Mouse (Mus musculus) heart, embryonic 12.5 days (tissue): ENCODE results near the gene Bend3. TPM values are rescaled to one million over a fixed set of nuclear protein-coding genes. Genes with fewer than 3 reads are reported as not detected.

ENCODE experiments used
- ATAC-seq: fragments of 200-750 bp; cut with Nextera tagmentation; 2 replicates; pipeline ENCODE4 v1.8.0; 2017; ENCODE audit warnings: moderate TSS enrichment, moderate library complexity; ENCODE audit not compliant: insufficient number of reproducible peaks, low FRiP score
- H3K27ac ChIP-seq: fragments of 300-500 bp; sonication (generic); 2 replicates; pipeline ENCODE4 v1.5.1; 2016; ENCODE audit warnings: mild to moderate bottlenecking, moderate library complexity; ENCODE audit not compliant: poor library complexity, severe bottlenecking
- H3K27me3 ChIP-seq: fragments of 300-500 bp; sonication (generic); replicated peaks from 2 replicates; pipeline ENCODE4 v1.6.1; 2016; ENCODE audit warnings: mild to moderate bottlenecking, moderate library complexity
- H3K36me3 ChIP-seq: fragments of 300-500 bp; sonication (generic); 2 replicates; pipeline ENCODE4 v1.6.1; 2016; ENCODE audit warnings: mild to moderate bottlenecking, moderate library complexity
- H3K4me1 ChIP-seq: fragments of 300-500 bp; sonication (generic); replicated peaks from 2 replicates; pipeline ENCODE4 v1.6.1; 2016; ENCODE audit warnings: mild to moderate bottlenecking
- H3K4me2 ChIP-seq: fragments of 300-500 bp; sonication (generic); 2 replicates; pipeline ENCODE4 v1.6.1; 2016; ENCODE audit warnings: mild to moderate bottlenecking, moderate library complexity
- H3K4me3 ChIP-seq: fragments of 300-500 bp; sonication (generic); 2 replicates; pipeline ENCODE4 v1.5.1; 2016; ENCODE audit warnings: mild to moderate bottlenecking
- H3K9ac ChIP-seq: fragments of 300-500 bp; sonication (generic); 2 replicates; pipeline ENCODE4 v1.6.1; 2016; ENCODE audit warnings: mild to moderate bottlenecking, moderate library complexity
- H3K9me3 ChIP-seq: fragments of 300-500 bp; sonication (generic); replicated peaks from 2 replicates; pipeline ENCODE4 v1.6.1; 2016; ENCODE audit warnings: mild to moderate bottlenecking, moderate library complexity
- WGBS: fragments of 180-500 bp; shearing (Covaris S2); methylation state at CpG from one replicate; pipeline ENCODE4 v1.1.7; 2016; 5-methylcytosine and 5-hydroxymethylcytosine counted together
- polyA plus RNA-seq: library from polyadenylated mRNA; unstranded; fragments of >200 nt; fragmentation: Nextera tagmentation; extraction: Ambion mirVana; gene quantifications from 2 replicates; pipeline ENCODE4 v1.2.1, GENCODE M21; 2016

Gene Bend3
- polyA plus RNA-seq, 1 experiment from 2014 or later, result 6.0 TPM

GRCm38 (mm10) chr10:43480227-43480849 lies 1.7 kb downstream of the Bend3 start:
- Histone ChIP-seq H3K9ac (peak overlapping the region; percentile 85), H3K9me3 (no peaks in the 10 kb centered on the region), H3K4me2 (peak overlapping the region; percentile 91), H3K27me3 (no peaks in the 10 kb centered on the region), H3K4me3 (peak overlapping the region; percentile 70), H3K4me1 (peaks cover 48% of the 10 kb centered on the region), H3K36me3 (no peaks in the 10 kb centered on the region), H3K27ac (peak overlapping the region; percentile 96)
- 9% methylated on average over 13 of the region's 13 CpGs for WGBS
- no peak for ATAC-seq

- no peak overlapping the region for H3K9ac ChIP-seq
- no peaks in the 10 kb centered on the region for H3K27me3 ChIP-seq
- peaks cover 48% of the 10 kb centered on the region for H3K4me1 ChIP-seq
- 46% methylated on average over 4 of the region's 4 CpGs for WGBS
- H3K27ac ChIP-seq, result no peak overlapping the region
- no peak for ATAC-seq
- H3K4me2 ChIP-seq, result no peak overlapping the region
- no peaks in the 10 kb centered on the region for H3K9me3 ChIP-seq
- H3K36me3 ChIP-seq, result no peaks in the 10 kb centered on the region
- H3K4me3 ChIP-seq, result no peak overlapping the region
Observed at GRCm38 (mm10) chr10:43481179-43481578, 2.5 kb downstream of the Bend3 start.

GRCm38 (mm10) chr10:43482021-43482420 lies 3.4 kb downstream of the Bend3 start:
- Histone ChIP-seq H3K4me3 (no peak overlapping the region), H3K9me3 (no peaks in the 10 kb centered on the region), H3K9ac (no peak overlapping the region), H3K4me1 (peaks cover 47% of the 10 kb centered on the region), H3K36me3 (no peaks in the 10 kb centered on the region), H3K27ac (no peak overlapping the region), H3K27me3 (no peaks in the 10 kb centered on the region), H3K4me2 (no peak overlapping the region)
- 89% methylated on average over 5 of the region's 5 CpGs for WGBS
- no peak for ATAC-seq

DNA sequence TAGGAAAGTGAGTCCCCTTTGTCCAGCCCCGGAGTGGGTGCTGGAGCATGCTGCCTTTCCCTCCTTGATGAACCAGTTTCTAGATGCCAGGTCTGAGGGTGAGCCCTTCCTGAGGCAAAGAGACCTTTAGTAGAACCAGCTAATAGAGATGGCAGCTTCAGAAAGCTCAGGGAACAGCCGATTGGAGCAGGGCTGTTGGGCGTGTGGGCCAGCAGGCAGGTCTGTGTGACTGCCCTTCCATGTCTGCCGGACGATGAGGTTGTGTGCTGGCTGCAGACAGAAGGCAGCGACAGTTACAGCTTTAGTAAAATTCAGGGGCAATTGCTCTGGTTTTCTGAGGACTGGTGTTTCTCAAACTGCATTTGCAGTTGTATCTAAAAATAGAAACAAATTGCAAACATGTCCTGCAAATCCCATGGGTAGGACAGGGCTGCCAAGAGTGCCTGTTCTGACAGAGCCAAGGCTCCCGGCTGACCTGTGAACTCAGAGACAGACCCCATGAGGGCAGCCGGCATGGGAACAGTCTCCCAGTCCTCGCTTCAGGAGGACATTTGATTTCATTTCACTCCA lies 4.9 kb downstream of the Bend3 start:
- peak overlapping the region; percentile 56 for H3K4me2 ChIP-seq
- WGBS, result 22% methylated on average over 9 of the region's 9 CpGs
- peak overlapping the region; percentile 87 for H3K27ac ChIP-seq
- ATAC-seq, result no peak
- peaks cover 51% of the 10 kb centered on the region for H3K4me1 ChIP-seq
- H3K36me3 ChIP-seq, result no peaks in the 10 kb centered on the region
- H3K9me3 ChIP-seq, result no peaks in the 10 kb centered on the region
- no peaks in the 10 kb centered on the region for H3K27me3 ChIP-seq
- peak overlapping the region; percentile 4; the same call in 1 of the 2 replicates for H3K4me3 ChIP-seq
- peak overlapping the region; percentile 28 for H3K9ac ChIP-seq

- H3K4me2 ChIP-seq, result no peak overlapping the region
- no peak for ATAC-seq
- 84% methylated on average over 6 of the region's 6 CpGs for WGBS
- H3K9ac ChIP-seq, result no peak overlapping the region
- no peaks in the 10 kb centered on the region for H3K27me3 ChIP-seq
- no peak overlapping the region for H3K4me3 ChIP-seq
- no peaks in the 10 kb centered on the region for H3K36me3 ChIP-seq
- peaks cover 67% of the 10 kb centered on the region for H3K4me1 ChIP-seq
- H3K27ac ChIP-seq, result no peak overlapping the region
- H3K9me3 ChIP-seq, result no peaks in the 10 kb centered on the region
Observed at GRCm38 (mm10) chr10:43485751-43486268, 7.2 kb downstream of the Bend3 start.

- 71% methylated on average over 3 of the region's 3 CpGs for WGBS
Observed at GRCm38 (mm10) chr10:43487441-43488010, 8.9 kb downstream of the Bend3 start.

GRCm38 (mm10) chr10:43488258-43488657 lies 9.6 kb downstream of the Bend3 start:
- H3K27ac ChIP-seq, result no peak overlapping the region
- H3K4me3 ChIP-seq, result no peak overlapping the region
- no peaks in the 10 kb centered on the region for H3K9me3 ChIP-seq
- no peak overlapping the region for H3K4me2 ChIP-seq
- WGBS, result 81% methylated on average over 4 of the region's 4 CpGs
- no peak for ATAC-seq
- no peak overlapping the region for H3K9ac ChIP-seq
- H3K4me1 ChIP-seq, result peaks cover 47% of the 10 kb centered on the region
- no peaks in the 10 kb centered on the region for H3K36me3 ChIP-seq
- no peaks in the 10 kb centered on the region for H3K27me3 ChIP-seq

More at GRCm38 (mm10) chr10:43487441-43488010, 8.9 kb downstream of the Bend3 start:
- Histone ChIP-seq H3K27ac (no peak overlapping the region), H3K4me1 (peaks cover 54% of the 10 kb centered on the region), H3K9me3 (no peaks in the 10 kb centered on the region), H3K27me3 (no peaks in the 10 kb centered on the region), H3K4me3 (no peak overlapping the region), H3K9ac (no peak overlapping the region), H3K36me3 (no peaks in the 10 kb centered on the region), H3K4me2 (no peak overlapping the region)
- ATAC-seq, result no peak

DNA sequence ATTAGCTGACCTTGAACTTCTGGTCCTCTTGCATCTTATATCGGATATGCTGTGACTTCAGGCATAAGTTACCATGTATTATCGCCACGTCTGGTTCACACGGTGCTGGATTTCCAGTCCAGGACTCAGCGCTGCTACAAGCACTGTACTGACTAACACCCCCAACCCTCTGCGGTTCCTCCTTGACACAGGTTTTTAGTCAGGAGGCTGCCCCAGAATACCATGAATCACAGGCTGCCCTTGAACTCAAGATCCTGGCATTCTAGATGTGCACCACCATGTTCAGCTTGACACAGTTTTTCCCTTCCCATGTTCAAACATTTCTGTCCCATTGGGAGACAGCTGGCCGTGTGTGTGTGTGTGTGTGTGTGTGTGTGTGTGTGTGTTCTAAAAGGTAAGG lies 10.5 kb downstream of the Bend3 start:
- Histone ChIP-seq H3K27ac (peak overlapping the region; percentile 62), H3K36me3 (peaks cover 1% of the 10 kb centered on the region; the same call in 1 of the 2 replicates), H3K9me3 (no peaks in the 10 kb centered on the region), H3K9ac (no peak overlapping the region), H3K4me3 (no peak overlapping the region), H3K4me1 (peaks cover 41% of the 10 kb centered on the region), H3K27me3 (no peaks in the 10 kb centered on the region), H3K4me2 (peak overlapping the region; percentile 35; the same call in 1 of the 2 replicates)
- WGBS, result 77% methylated on average over 7 of the region's 7 CpGs
- ATAC-seq, result no peak

GRCm38 (mm10) chr10:43489550-43489949 lies 10.9 kb downstream of the Bend3 start:
- Histone ChIP-seq H3K4me1 (peaks cover 37% of the 10 kb centered on the region), H3K27me3 (no peaks in the 10 kb centered on the region), H3K4me2 (peak overlapping the region; percentile 35), H3K9ac (no peak overlapping the region), H3K4me3 (no peak overlapping the region), H3K36me3 (peaks cover 5% of the 10 kb centered on the region), H3K27ac (peak overlapping the region; percentile 62), H3K9me3 (no peaks in the 10 kb centered on the region)
- 22% methylated on average over 6 of the region's 6 CpGs for WGBS
- peak; percentile 69 for ATAC-seq

DNA sequence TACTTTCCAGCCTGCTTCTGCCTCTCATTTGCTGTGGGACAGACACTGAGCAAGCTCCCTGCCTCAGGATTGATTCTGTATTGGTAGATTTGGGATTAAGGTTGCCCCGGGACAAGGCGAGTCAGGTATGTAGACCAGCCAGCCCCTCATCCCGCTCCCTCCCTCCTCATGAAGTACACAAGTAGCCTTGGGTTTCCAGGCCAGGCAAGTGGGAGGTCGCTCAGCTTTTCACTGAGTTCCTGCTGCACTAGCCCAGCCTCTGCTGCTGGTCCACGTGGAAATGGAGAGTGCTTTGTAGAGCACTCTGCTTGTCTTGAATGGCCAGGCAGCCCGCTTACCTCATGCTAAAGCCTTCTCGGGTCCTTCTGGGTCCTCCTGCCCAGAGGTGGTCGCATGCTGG lies 11.4 kb downstream of the Bend3 start:
- WGBS, result 61% methylated on average over 8 of the region's 8 CpGs
- Histone ChIP-seq H3K36me3 (peaks cover 10% of the 10 kb centered on the region), H3K4me3 (no peak overlapping the region), H3K4me2 (peak overlapping the region; percentile 35; the same call in 1 of the 2 replicates), H3K27ac (peak overlapping the region; percentile 62), H3K4me1 (peaks cover 37% of the 10 kb centered on the region), H3K27me3 (no peaks in the 10 kb centered on the region), H3K9me3 (no peaks in the 10 kb centered on the region), H3K9ac (no peak overlapping the region)
- no peak for ATAC-seq

GRCm38 (mm10) chr10:43490846-43491245 lies 12.2 kb downstream of the Bend3 start:
- Histone ChIP-seq H3K4me2 (no peak overlapping the region), H3K27me3 (no peaks in the 10 kb centered on the region), H3K9me3 (no peaks in the 10 kb centered on the region), H3K27ac (no peak overlapping the region), H3K4me1 (peaks cover 37% of the 10 kb centered on the region), H3K4me3 (no peak overlapping the region), H3K36me3 (peaks cover 18% of the 10 kb centered on the region), H3K9ac (no peak overlapping the region)
- 79% methylated on average over 5 of the region's 5 CpGs for WGBS
- ATAC-seq, result no peak
